Mouse (Mus musculus) testis, adult 2 months (tissue): ENCODE data around the gene Epn1.

Experiments
- CTCF ChIP-seq: fragments of 200-500 bp; IDR thresholded peaks from 2 replicates; pipeline ENCODE4 v1.5.1; 2012; ENCODE audit warnings: low read depth, mild to moderate bottlenecking, inconsistent platforms, low read length, moderate library complexity; ENCODE audit not compliant: control insufficient read depth, insufficient read depth, insufficient replicate concordance
- POLR2A ChIP-seq: fragments of 200-500 bp; IDR thresholded peaks from 2 replicates; pipeline ENCODE4 v1.6.1; 2012; ENCODE audit warnings: low read depth, mild to moderate bottlenecking, inconsistent platforms, low read length, moderate library complexity; ENCODE audit not compliant: control insufficient read depth

DNA sequence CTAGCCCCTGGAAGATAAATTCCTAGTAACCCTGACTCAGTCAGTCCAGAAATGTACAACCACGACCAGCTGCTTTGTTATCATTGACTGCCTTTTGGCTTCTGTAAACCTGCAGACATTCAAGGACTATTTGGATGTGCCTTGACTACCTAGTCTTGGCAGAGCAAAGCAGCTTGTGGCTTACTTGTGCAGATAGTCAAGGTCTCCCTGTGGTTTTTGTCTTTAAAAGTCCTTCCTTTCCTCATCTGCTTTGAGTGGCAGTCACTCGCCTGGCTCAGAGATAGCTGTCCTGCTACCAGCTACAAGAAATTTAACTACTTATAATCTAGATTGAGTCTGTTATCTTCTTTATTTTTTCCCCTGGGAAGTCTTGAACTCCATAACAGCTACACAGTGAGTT lies 35.1 kb upstream of the Epn1 start:
- TF ChIP-seq CTCF (no peak), POLR2A (no peak)
